Mouse (Mus musculus): ENCODE measurements around the gene Cdk15.

GRCm38 (mm10) chr1:59391736-59392135 lies 135.0 kb downstream of the Cdk15 start:
- TF ChIP-seq CTCF (IDR thresholded peaks at IDR 0.05; ENCODE audit: low read depth), result no peak
- TF ChIP-seq EP300 (IDR thresholded peaks at IDR 0.05; ENCODE audit: low read depth), result no peak

Measured in heart, postnatal 0 days (tissue).